Mouse (Mus musculus) gastrocnemius, adult 8-10 months (tissue): Measurements from ENCODE around the gene Rpl14. TPM values are rescaled to one million over a fixed set of nuclear protein-coding genes. Genes with fewer than 3 reads are reported as not detected.

Source experiments
- DNase-seq, 2 experiments: peaks; one replicate each; pipeline ENCODE4 v3.0.0; 2022; ENCODE audit warnings: low spot score in 2 of 2
- total RNA-seq, 4 experiments: library from RNA; stranded (reverse); gene quantifications; 2 replicates each; pipeline ENCODE4 v1.2.4; 2022

Gene Rpl14
- total RNA-seq, 4 experiments from 2014 or later, result 270 to 356 (median 296) TPM

- DNase-seq, result no peak
These were observed 545 bp downstream of the Rpl14 start for GRCm38 (mm10) chr9:120571593-120572385.

GRCm38 (mm10) chr9:120575748-120576661, 4.8 kb downstream of the Rpl14 start:
- DNase-seq, result no peak

DNA sequence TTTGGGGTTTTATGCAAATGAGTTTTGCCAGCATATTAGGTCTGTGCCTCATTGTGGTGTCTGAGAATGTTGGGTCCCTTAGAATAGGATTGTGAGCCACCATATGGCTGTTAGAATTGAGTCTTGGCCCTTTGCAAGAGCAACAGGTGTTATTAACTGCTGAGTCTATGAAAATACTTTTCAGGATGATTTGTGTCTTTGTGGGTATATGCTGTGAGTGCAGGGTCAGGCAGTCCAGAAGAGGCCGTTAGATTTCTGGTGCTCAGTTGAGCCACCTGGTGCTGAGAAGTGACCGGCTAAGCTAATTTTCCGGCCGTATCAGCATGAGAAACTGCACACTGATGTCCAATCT, 5.4 kb downstream of the Rpl14 start:
- no peak for DNase-seq

DNA sequence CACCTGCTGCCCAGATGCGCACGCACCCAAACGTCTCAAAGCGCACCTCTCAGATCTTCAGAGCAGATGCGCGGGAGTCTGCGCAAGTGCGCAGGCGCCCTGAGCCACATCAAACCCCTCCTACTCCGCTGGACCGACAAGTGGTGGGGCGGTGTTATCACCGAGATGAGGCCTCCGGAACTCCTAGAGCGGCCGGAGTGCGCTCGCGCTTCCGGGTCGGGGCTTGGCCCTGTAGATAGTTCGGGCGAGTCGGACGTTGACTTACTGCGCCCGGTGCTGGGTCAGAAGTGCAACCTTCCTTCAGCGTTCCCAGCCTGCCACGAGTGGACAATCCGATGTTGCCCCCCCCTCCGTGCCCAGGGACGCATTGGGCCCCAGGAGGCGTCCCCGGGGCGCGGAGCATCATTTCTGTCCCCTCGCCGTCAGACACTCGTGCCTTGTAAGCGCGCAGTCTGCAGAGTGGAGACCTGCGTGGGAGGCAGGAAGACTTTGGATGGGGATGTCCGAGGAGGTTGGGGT, 5.9 kb downstream of the Rpl14 start:
- peak; percentile 77 to 85 for DNase-seq

DNA sequence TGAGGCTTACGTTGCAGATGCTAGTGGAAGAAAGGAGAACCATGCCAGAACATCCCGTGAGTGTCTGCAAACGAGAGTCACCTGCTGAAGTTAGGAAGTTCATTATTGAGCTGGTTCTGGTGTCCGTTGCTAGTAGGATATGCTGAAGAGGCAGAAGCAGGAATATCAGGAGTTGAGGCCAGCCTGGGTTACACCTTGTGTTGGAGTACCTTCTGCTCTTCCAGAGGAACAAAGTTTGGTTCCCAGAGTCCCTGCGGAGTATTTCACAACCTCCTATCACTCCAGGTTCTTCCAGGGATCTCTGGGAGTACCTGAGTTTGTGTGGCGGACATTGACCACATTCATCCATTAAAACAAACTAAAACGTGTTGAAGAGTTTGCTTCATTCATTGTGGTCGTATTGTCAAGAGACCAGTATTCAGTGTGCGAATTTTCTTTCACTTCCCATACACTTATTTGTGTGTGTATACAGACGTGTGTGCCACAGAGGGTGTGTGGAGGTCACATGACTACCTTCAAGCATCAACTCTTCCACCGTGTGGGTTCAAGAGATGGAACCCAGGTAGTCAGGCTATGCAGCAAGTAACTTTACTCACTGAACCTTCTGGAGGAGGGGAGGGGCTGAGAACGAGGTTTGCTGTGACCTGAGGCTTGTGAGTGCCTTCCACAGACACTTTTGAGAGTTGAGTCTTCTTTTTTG, 6.6 kb downstream of the Rpl14 start:
- DNase-seq, result no peak

DNA sequence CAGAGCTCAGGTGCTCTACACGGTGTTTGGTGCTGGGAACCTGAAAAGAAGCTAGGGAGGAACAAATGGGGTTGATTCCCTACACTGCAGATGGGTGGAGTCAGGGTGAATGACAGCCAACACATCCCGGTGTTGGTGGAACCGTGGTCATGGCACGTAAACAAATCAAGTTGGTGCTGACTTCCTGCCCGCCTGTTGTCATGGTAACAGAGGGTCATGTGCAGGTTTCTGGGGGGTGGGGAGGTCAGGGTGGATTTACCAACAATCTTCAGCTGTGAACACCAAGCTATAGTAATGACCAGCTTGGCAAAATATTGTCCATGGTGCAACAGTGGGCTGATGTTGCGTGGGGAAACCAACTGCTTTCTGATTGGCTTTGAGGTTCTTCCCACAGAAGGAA, 7.5 kb downstream of the Rpl14 start:
- no peak for DNase-seq

DNA sequence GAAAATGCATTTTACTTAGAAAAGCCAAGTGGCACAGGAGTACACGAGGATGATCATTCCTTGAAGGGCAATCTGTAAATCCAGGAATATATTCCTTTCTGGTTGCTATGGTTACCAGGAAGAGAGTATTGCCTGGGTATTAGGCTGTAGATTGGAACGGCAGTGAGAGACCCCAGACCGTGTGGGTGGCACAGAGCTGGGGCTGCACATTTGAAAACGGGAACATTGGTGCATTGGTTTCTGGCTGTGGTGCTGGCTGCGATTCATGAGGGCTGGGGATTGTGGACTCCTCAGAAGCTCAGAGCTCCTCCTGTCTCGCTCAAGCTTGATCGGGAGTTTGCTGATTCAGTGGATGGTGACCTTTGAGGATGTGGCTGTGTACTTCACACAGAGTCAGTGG, 8.6 kb downstream of the Rpl14 start:
- no peak for DNase-seq

DNA sequence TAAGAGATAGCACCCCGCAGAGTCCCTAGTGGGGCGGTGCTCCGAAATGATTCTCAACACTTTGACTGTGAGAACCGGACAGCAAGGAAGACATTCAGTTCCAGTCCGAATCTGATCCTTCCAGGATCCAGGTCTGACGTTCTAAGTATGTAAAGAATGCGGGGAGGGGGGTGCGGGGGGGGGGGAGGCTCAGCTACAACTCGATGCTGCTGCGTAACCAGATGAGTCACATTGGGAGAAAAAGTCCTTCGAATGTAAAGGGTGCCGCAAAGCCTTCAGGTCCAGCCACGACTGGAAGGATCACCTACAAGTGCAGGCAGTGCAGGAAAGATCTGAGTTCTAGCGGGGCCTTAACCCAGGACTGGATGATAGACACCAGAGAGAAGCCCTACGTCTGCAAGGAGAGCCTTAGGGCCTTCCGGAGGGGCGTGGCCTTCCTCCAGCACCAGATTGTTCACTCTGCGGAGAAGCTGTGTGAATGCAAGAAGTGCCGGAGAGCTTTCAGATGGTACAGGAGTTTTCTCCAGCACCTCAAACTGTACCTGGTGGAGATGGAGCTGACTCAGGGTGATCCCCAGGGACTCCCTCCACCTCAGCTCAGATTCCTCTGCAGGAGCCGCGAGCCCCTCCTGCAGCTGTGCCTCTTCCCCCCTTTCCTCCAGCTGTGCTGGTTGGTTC, 10.8 kb downstream of the Rpl14 start:
- DNase-seq, result peak in 1 of 2 experiments; percentile 13

GRCm38 (mm10) chr9:120582619-120583308, 11.5 kb downstream of the Rpl14 start:
- DNase-seq, result peak; percentile 75 to 79

DNA sequence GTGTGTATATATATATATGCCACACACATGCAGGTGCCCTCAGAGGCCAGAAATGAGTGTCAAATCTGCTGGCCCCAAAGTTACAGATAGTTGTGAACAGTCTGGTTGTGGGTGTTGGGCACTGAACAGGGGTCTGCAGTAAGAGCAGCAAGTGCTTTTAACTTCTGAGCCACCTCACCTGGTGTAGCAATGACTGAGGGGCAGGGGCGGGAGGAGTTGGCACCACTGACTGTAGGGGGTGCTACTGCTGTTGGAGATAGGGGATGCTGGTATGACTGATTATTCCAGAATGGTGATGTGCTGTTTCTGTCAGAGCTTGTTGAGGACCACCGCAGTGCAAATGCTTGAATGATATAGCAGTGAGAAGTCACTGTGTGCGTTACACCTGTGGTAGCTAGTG, 12.1 kb downstream of the Rpl14 start:
- DNase-seq, result no peak

GRCm38 (mm10) chr9:120586546-120586945, 15.3 kb downstream of the Rpl14 start:
- DNase-seq, result peak; percentile 50 to 52

GRCm38 (mm10) chr9:120591490-120591889, 20.2 kb downstream of the Rpl14 start:
- DNase-seq, result peak; percentile 39 to 44

GRCm38 (mm10) chr9:120593383-120594101, 22.3 kb downstream of the Rpl14 start:
- no peak for DNase-seq

DNA sequence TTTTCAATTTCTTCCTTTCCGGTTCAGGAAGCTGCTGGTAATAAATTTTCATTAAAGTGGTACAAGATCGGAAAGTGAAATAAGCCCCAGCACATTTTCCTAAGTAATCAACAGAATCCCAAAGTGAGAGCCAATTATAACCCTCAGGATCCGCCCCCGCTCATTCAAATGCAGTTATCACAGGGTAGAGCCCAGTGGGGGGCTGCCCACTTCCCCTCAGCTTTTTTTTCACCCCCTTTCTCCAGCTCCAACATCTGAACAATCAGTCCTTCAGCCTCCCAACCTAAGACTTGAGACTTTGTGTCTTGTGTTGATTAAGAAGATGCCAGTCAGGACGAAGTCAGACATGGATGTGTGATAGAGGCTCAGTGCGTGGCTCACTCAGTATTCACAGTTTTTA, 23.6 kb downstream of the Rpl14 start:
- no peak for DNase-seq

DNA sequence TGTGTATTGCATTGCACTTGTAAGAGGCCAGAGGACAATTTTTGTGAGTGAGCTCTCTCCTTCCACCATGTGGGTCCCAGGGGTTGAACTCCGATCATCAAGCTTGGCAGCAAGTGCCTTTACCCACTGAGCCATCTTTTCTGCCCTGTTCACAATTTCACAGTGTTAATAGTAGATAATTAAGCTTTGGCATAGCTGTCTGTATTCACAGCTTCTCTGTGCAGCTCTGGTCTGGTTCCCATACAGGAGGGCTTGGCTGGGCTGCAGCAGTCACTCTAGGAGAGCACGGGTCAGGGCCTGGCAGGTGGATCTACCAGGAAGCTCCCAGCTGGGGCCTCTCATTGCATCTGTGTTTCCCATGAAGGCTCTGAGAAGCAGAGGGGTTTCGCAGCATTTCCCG, 24.1 kb downstream of the Rpl14 start:
- no peak for DNase-seq

- DNase-seq, result peak; percentile 40 to 54
These were observed 30.4 kb downstream of the Rpl14 start for GRCm38 (mm10) chr9:120601488-120602171.

DNA sequence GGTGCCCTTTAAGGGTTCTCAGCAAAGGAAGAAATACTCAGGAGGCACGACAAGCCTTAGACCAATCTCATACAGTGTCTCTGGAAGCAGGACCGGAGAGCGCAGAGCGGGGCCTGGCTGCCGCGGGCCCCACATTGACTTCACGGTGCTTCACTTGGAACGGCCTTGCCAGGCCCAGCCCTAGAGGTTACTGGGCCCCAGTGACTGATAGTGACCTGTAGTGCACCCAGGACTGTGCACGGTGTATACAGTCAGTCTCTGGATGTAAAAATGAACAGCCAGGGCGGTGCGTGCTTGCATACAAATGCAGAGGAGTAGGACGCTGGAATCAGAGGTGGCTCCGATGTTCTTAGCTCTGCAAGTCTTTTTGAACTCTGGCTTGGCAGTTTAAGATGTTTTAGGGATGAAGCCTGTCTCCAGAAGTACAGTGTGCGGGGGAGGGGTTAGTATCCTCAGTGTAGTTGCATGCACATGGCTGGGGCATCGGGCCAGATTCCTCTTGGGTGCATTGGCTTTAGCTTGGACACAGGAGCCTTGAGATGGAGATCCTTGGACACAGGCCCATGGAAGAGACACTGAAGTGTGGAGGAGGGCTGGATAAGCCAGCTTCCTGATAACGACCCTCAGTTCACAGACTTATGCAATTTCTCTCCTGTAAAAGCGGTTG, 31.1 kb downstream of the Rpl14 start:
- peak in 1 of 2 experiments; percentile 12 for DNase-seq

GRCm38 (mm10) chr9:120602839-120603511, 31.7 kb downstream of the Rpl14 start:
- peak; percentile 78 to 85 for DNase-seq
